Mouse (Mus musculus) heart, postnatal 36 days (tissue): Measurements from ENCODE around the gene Tmem88. TPM values are rescaled to one million over a fixed set of nuclear protein-coding genes. Genes with fewer than 3 reads are reported as not detected.

Experiments
- DNase-seq, 2 experiments: peaks; one replicate each; pipeline ENCODE4 v3.0.0; 2021 to 2022
- intact Hi-C: fragments of 180-260 bp; cut with DNase I; formaldehyde crosslinking; loops from one replicate; pipeline ENCODE4 v1.15.1; 2025
- total RNA-seq, 2 experiments: library from RNA; stranded (reverse); gene quantifications; 2 replicates each; pipeline ENCODE4 v1.2.3; 2021

Gene Tmem88
- total RNA-seq, 2 experiments from 2014 or later = 23.3 to 29.6 TPM

DNA sequence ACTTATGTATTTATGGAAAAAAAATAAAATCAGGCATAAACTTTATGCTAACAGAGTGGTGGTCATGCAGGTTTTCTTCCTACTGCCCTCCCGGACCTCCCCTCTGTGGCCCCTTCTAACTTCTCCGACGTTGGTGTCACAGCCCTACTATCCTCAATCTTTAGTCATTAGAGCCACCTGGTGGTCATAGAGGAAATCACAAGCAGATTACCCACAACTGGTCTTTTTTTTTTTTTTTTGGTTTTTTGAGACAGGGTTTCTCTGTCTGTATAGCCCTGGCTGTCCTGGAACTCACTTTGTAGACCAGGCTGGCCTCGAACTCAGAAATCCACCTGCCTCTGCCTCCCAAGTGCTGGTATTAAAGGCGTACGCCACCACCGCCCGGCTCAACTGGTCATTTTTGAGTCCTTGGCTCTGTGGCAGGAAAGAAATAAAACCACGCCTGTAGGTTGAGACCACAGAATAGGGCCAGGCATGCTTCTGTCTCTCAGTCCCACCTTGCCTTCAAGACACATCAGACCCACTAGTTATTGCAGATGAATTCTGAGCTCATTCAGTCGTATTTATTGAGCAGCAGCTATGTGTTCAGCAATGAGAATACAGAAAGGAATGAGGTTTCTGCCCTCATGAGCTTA is 7.5 kb downstream of the Tmem88 start:
- intact Hi-C loops = loop anchor here (1.0 kb wide), 1 partner anchor 121 kb away; no protein-coding TSS in a partner anchor
- peak; percentile 65 to 72 for DNase-seq

DNA sequence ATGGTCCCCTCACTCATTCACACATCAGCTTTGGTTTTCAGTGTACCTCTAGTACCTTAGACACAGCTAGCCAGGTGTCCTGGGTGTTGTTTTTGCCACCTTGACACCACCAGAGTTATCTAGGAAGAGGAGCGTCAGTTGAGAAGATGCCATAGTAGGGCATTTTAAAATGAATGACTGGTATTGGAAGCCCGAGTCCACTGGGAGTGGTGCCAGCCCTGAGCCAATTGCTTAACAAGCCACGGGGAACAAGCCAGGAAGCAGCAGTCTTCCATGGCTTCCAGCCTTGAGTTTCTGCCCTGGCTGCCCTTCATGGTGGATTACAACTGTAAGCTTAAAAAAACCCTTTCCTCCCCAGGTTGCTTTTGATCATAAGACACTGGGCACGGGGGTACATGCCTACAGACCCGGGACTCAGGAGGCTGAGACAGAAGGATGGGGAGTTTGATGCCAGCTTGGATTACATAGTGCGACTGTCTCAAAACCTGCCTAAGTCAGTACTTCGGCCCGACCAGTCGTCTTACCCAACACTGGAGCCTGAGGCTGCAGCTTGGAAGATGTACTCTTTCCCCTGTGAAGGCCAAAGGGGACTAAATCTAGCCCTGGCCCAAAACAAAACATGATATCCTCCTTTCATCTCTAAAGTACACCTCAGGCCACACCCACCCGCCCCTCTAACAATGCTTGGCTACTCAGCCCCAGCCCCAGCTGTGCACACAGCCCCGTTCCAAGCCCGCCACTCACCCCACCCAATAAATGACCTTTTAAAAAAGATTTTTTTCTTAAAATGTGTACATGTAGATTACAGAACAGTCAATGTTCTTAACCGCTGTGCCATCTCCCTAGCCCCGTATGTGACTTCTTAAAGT is 8.3 kb downstream of the Tmem88 start:
- peak in 1 of 2 experiments; percentile 42 for DNase-seq
- intact Hi-C loops = loop anchor here (1.0 to 5.0 kb wide), 3 partner anchors 57 to 197 kb away; no protein-coding TSS in a partner anchor

DNA sequence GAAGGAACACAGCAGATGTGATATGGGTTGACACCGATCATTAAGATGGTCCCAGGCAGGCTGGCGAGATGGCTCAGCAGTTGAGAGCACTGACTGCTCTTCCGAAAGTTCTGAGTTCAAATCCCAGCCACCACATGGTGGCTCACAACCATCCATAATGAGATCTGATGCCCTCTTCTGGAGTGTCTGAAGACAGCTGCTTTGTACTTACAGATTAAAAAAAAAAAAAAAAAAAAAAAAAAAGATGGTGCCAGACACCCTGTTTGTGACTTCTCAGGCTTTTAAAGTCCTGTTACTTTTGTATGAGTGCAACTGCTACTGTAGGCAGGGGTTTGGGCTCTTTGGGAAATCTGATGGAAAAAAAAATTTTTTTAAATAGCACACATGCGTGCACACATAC is 9.4 kb downstream of the Tmem88 start:
- no peak for DNase-seq
- intact Hi-C loops = loop anchor here (1.0 to 5.0 kb wide), 3 partner anchors 17 to 196 kb away; no protein-coding TSS in a partner anchor

DNA sequence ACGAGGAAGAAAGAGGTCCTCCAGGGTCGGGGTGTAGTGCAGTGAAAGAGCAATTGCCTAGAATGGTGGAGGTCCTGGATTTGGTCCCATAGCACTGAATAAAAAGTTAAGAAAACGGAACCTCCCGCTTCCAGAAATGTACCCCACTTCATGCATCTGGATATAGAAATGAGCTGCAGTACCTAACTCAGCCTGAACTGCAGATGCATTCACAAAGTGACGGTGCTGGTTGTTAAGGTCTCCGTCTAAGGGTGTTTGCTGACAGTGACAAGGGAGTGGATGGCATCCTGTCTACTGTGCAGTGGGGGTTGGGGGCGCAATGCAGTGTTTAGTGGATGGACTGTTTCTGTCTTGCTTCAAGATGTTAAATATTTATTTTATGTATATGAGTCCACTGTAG is 11.3 kb downstream of the Tmem88 start:
- intact Hi-C loops = loop anchor here (5.0 kb wide), 2 partner anchors 54 to 194 kb away; no protein-coding TSS in a partner anchor
- DNase-seq = no peak

DNA sequence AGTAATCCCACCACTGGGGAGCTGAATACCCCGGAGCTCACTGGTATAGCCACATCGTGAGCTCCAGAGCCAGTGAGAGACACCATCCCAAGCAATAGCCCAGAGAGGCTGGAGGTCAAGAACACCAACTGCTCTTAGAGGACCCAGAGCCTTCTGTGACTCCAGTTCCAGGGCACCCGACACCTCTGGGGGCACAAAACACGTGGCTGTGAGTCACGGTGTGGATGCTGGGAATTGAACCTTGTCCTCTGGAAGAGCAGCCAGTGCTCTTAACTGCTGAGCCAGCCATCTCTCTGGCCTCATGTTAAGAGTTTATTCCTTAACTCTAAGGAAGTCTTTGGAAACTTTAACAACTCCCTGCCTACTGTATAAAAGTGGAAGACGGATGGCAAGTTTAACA is 13.1 kb downstream of the Tmem88 start:
- intact Hi-C loops = loop anchor here (5.0 kb wide), 2 partner anchors 53 to 193 kb away; no protein-coding TSS in a partner anchor
- DNase-seq = no peak

DNA sequence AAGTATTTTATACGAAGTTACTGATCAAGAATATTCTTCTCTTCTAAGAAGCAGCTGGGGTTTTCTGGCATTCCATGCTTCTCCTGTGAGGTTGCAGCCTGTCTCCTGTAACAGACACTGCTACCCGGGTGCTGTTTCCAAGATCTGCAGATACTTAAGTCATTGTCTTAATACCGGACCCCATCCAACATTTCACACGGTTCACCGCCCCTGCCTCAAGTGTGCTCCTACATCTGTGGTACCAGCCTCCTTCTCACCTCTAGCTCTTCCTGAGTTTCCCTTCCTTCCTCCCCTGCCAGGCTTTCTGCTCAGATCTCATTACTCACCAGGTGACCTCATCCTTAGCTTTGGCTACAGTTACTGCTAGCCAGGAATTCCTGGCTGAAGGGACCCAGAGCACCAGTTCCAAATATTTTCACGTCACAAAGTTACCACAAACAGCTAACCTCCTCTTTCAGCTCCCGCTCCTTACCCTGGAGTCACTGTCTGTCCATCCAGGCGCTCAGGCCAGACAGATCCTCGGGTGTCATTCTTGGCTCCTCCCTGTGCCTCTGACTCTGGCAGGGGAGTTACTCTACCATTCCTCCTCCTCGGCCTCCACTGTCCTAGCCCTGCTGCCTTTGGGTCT is 15.4 kb downstream of the Tmem88 start:
- intact Hi-C loops = no loop called here
- DNase-seq = no peak

DNA sequence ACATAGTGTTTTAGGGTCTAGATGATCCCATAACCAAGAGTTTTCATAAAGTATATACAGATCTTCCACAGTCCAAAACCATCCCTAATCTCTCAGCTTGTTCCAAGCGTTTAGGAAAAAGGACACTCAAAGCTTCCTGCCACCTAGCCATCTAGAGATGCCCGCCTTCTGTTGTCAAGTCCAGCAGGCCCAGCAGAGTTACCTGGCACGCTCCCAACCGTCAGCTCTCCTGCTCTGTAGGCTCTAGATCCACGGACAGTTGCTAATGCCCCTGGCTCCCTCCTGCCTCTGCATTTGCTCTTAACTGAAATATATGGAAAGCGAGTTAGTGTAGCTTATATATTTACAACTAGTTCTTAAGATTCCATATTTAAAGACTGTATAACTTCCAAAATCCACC is 16.7 kb downstream of the Tmem88 start:
- intact Hi-C loops = no loop called here
- no peak for DNase-seq

DNA sequence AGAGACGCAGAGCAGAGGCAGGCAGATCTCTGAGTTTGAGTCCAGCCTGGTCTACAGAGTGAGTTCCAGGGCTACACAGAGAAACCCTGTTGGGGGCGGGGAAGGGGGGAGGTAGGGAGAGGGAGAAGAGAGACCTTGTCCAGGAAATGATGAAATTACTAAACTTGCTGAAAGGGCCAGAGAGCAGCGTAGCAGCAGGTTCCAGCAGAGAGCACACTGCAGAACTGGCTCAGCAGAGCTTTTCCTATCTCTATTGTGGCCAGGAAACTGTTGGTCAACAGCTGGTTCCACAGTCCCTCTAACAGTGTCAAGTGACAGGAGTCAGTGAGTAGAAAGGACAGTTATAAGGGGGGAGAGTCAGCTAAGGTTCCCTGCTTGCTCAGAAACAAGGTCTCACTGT is 18.4 kb downstream of the Tmem88 start:
- no peak for DNase-seq
- intact Hi-C loops = no loop called here

DNA sequence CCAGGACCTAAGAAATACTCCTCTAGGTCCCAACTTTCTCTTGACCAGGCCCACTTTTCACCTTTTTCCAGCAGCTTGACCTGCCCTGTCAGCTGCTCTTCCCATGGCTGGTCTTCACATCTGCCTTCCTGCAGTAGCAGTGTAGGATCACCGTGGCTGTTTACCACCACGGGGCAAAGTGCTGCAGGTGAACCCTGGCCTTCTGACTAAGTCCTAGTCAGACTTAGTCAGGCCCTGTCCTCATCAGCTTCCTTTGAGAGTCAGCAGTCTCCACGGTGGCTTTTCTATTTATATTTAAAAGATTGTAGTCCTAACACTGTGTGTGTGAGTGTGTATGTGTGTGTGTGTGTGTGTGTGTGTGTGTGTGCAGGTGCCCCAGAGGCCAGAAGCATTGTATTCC is 20.3 kb downstream of the Tmem88 start:
- DNase-seq = no peak
- intact Hi-C loops = no loop called here

DNA sequence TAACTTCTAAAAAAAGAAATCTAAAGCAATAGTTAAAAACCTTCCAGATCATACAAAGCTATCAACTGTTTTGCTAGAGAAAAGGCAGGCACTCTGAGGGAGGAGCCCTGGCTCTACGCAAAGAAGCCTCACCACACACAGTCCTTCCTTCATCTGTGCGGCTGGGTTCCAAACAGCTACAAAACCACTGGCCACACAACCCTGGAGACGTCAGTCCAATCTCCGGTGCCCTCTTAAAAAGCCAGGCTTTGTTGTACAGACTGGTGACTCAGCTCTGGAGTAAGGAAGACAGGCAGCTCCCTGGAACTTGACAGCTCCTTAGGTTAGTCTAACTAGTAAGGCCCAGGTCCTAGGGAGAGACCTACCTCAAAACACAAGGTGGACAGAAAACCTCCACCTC is 22.4 kb downstream of the Tmem88 start:
- no peak for DNase-seq
- intact Hi-C loops = no loop called here

DNA sequence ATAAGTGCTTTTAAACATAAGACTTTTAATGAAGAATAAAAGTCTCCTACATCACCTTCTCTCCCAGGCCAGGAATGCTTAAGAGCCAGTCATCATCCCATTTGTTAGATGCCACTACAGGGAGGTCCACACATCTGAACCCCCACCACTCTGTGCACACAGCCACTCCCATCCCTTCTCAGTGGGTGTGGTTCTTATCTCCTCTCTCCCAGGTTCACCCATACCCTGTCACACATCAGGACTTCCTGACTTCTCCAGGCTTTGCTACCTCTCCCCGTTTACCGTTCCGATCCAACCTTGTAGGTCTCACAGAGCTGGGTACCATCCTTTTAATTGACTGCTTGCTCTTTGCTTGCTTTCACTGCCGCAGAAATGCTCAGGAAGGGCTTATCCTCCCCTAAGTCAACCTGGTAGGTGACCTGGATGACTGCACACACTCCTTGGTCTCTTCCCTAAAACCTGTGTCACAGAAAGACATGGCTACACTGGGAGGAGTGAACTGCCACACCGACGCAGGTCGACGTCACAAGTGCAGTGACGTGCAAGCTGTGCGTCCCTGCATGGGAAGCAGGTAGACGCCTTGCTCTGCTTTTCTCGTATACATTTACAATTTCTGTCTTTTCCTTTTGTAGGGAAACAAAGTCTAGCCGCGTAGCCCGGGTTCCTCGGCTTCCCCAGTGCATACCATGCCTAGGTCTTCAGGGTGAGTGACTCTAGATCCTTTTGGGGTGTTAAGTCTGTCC is 24.6 kb downstream of the Tmem88 start:
- intact Hi-C loops = no loop called here
- DNase-seq = no peak

DNA sequence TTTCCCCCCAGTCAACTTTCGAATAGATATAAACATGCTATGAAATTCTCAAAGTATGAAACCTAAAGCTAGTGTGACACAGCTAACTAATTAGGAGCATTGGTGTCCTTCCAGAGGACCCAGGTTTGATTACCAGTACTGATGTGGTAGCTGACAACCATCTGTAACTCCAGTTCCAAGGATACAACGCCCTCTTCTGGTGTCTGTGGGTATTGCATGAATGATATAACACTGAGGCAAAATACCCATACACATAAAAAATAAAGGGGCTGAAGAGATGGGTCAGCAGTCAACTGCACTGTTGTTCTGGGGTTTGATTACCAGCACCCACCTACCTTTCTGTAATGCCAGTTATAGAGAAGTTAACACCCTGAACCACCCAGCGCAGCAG is 25.3 kb downstream of the Tmem88 start:
- no peak for DNase-seq
- intact Hi-C loops = no loop called here

DNA sequence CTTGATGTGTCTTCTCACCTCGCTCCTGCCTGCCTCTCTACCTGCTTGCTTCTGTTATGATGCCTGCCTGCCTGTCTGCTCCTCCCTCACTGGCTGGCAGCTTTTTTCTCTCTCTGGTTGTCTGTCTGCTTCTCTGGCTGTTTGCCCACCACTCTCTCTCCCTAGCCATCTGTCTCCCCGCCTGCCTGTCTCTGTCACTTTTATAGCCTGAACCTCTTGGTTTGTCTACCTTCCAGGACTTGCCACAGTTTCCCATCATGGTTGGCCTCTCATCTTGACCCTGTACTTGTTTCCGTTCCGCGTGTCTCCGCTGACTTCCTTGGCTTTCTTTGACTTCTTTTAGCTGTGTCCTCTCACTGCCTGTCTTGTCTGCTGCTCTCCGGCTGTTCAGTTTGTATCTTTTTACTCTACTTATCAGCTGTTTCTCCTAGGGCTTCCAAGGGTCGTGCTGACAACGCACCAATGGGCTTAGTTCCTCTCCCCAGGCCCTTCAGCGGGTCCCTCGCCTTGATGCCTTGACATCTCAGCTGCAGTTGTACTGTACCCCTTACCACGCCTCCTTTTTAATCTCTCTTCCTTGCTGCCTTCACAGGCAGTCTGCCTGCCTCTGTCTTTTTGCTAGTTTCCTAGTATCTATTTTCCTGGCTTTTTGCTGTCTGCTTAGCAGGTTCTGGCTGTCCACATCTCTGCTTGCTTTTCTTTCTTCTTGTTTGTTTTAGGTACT is 25.8 kb downstream of the Tmem88 start:
- intact Hi-C loops = no loop called here
- no peak for DNase-seq

DNA sequence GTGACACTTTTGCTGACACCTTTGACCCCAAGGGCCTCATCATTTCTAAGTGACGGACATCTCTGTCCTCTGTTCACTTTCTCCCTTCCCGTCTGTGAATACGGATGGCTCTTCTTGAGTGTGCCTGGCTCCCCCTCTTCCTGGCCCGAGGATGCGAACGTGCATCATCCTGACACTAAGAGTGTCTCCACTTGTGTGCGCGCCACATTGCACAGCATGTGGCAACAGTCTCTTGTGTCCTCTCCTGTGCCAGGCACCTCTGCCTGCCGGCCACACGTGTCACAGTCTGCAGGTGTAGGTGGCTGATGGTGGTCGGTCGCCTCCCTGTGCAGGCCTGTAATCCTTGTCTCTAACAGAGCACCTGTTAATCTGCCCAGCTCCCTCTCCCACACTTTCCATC is 26.4 kb downstream of the Tmem88 start:
- intact Hi-C loops = loop anchor here (1.0 kb wide), 1 partner anchor 17 kb away; no protein-coding TSS in a partner anchor
- DNase-seq = no peak

DNA sequence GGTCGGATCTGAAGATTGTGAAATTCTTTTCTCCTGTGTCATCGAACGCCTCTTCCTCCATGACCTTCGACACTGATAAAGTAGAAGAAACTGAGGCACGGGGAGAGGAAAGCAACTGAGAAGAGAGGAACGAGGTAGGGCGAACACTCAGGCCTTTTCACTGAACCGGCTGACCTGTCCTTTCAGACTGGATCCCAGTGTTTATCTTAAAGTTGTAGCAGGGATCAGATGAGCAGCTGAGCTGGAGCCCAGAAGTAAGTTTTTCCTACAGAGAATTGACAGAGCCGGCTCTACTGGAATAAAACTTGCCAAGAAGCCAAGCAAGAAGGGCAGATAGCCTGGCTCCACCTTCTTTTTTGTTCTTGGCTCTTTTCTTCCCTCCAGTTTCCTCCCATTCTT is 27.2 kb downstream of the Tmem88 start:
- intact Hi-C loops = loop anchor here (1.0 kb wide), 1 partner anchor 17 kb away; no protein-coding TSS in a partner anchor
- DNase-seq = no peak

DNA sequence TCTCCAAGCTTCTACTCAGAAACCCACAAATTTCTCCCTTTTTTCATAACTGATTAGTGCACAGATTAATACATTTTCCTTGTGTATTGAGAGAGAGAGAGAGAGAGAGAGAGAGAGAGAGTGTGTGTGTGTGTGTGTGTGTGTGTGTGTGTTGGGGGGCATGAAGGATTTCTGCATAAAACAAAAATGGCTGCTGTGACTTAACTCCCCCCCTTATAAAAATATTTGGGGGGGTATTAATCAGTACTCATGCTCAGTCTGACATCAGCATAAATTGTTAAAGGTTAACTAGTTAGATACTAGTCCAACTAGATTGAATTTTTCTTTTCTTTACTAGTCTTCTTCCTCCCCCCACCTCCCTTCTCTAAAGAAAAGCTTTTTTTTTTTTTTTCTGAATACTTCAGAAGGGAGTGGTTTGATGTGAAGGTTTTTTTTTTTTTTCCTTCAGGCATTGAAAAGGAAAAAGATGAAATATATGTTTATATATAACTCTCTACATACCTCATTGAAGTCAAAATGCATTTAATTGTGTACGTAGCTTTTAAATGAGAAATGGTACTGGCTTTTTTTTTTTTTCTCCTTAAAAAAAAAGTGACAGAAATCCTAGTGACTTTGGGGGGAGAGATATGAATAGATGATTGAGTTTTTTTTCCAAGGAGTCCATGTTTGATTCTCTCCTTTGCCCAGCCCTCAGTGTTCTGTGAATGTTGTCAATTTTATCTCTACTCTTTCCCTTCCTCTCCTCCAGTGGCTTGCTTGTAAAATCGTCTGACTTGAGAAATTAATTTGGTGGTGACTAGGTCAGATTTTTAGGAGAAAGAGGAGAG is 27.8 kb downstream of the Tmem88 start:
- intact Hi-C loops = loop anchor here (2.0 kb wide), 1 partner anchor 43 kb away; the partner anchor contains the start of gene Kcnab3
- no peak for DNase-seq

DNA sequence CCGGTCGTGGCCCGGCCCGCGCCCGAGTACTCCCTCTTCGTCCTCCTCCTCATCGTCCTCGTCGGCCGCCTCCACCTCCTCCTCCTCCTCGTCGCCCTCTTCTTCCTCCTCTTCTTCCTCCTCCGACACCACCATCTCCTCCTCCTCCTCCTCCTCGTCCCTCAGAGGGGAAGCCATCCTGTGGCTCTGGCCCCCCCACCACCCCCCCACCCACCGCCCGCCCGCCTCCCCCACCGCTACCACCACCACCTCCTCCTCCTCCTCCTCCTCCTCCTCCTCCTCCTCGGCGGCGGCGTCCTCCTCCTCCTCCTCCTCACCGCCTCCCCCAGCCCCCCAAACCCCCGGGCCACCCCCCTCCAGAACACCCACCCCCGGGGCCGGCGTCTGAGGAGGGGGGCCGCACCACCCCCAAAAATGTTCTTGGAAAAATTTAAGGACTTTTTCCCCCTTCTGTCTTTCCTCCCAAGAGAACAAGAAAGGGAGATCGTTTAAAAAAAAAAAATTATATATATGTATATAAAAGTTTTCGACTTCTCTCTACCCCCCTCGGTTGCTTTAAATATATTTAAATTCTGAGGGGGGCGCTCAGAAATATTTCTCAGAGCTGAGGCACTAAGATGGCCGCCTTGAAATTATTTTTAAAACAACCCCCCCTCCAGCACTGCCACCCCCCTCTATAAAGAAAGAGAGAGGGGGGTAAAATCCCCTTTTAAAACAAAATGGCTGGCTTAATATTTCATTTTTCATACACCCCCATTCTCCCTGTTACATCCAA is 28.6 kb downstream of the Tmem88 start, which contains the start of gene Chd3:
Chd3 (minus strand) TSS at position 192 of the 775 bp plus-strand sequence.
- no peak for DNase-seq
- intact Hi-C loops = loop anchor here (2.0 kb wide), 1 partner anchor 43 kb away; the partner anchor contains the start of gene Kcnab3
